Mouse (Mus musculus) testis, postnatal 14 days (tissue): ENCODE data around the gene Ppme1.

Experiments used
- DNase-seq: peaks from one replicate; pipeline ENCODE4 v3.0.0; 2021; ENCODE audit warnings: low spot score

Gene Ppme1

DNA sequence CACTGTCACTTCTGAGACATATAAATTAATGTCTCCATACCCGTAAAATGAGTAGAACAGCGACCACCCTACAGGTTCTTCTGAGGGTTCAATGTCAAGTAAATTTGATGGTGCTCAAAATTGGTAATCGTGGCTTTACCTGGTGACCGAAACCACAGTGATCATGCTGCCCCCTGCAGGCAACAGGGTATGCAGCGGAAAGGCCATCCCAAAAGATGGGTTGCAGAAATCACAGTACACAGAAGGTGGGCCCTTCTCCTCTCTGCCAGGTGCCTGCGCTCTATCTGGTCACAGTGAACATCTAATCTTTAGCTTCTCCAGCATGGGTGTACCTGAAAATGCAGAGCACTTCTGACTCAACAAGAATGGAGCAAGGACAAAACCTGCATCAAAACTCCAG is 46.6 kb downstream of the Ppme1 start:
- DNase-seq, result no peak

- DNase-seq, result no peak
Observed at GRCm38 (mm10) chr7:100323721-100324120, 48.4 kb downstream of the Ppme1 start.

DNA sequence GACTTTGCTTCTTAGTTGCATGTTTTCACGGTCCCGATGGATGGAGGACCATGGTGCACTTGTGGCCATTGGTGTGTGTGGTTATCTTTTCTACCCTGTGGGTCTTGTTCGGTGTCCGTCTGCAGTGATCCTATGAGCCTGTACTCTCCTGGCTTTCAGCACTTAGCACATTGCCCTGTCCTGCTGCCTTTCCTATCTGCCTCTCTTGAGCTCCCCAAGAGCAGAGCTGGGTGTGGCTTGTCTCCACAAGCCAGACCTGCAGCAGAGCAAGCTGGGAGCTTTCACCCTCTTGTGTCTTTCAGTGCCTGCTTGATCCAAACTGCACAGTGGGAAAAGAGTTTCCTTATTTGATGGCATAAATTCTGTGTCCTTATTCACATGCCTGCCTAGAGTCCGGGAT is 54.6 kb downstream of the Ppme1 start:
- no peak for DNase-seq

DNA sequence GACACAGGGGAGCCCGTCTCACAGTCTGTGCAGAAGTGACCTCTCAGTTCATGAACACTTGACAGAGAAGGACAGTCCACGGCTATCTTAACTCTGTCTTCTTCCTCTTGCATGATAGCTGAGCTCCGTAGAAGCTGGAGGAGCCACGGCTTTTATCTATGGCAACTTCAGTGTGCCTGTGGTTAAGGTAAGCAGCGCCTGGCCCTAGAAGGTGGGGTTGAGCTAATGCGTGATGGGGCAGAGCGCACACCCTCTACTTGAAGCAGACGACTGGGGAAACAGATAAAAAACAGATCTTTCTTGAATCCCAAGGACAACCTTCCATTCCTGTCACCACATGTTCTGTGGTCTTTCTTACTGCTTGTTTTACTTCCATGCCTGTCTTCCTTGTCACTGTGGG is 55.2 kb downstream of the Ppme1 start:
- DNase-seq, result no peak

DNA sequence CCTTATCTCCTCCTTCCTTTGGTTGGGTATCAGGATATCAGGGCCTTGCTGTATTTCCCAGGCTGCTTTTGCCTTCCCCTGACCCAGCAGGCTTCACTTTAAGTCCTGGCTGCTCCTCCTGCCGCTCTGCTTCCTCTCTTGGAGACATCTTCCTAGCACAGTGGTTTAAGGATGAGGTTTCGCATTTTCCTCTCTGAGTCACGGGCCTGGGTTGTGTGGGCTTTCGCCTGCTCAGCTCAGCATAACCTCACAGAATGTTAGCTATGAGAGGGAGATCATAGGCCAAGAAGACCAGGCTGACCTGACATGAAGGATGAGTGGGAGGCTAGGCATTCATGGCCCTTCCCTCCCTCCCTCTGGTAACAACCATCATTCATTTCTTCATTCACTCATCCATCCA is 59.4 kb downstream of the Ppme1 start:
- DNase-seq, result no peak

DNA sequence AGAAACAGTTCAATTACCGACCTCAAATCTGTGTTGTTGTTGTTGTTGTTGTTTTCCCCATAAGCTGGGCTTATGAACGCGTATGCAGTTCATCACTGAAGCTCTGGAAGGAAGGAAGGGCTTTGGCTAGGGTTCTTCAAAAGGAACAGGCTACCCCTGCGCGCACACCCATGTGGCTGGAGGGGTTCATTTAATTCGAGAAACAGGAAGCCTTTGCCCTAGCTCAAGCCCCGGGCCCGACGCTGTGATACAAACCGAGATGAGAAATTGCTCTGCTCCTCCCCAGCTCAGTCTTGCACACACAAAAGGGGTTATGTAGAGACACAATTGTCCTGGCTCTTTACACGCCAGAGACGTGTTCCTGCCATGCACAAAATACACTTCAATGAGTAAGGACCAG is 61.8 kb downstream of the Ppme1 start:
- no peak for DNase-seq

DNA sequence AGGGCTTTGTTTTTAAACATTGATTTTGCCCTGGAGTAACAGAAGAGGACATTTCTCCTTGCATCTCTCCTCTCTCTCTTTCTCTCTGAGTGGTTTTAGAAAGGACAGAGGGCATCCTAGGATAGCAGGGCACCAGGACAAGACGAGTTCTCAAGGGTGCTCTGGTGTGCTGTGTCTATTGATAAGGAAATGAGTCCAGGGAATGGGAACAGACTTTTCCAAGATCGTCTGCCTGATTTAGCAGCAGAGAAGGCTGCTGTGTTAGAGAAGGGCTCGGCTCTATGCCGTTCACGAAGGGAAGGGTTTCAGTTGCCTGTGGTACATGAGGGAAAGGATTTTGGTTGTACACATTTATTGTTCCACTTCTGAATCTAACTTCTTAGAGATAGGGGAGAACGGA is 62.4 kb downstream of the Ppme1 start:
- DNase-seq, result no peak

- no peak for DNase-seq
Observed at GRCm38 (mm10) chr7:100309216-100309615, 62.9 kb downstream of the Ppme1 start.

GRCm38 (mm10) chr7:100307872-100308653 is 64.0 kb downstream of the Ppme1 start:
- DNase-seq, result no peak

- DNase-seq, result no peak
Observed at GRCm38 (mm10) chr7:100305894-100306293, 66.2 kb downstream of the Ppme1 start.

GRCm38 (mm10) chr7:100302316-100302715 is 69.8 kb downstream of the Ppme1 start:
- DNase-seq, result peak; percentile 30

DNA sequence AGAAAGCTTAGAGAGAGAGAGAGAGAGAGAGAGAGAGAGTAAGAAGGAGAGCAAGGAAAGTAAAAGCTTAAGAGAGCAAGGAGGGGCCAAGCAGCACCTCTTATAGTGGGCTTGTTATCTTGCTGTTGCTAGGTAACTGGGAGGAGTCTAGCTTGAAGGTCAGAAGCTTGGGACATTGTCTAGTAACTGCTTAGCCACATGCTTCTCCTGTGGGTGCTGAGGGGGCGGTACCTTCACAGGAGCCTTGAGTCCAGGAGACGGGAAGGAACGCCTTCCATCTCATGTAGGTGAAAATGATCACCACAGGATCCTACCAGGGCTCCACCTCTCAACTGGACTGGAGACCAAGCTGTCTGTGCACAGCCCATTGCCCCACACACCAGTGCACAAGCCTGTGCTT is 70.7 kb downstream of the Ppme1 start:
- DNase-seq, result no peak

DNA sequence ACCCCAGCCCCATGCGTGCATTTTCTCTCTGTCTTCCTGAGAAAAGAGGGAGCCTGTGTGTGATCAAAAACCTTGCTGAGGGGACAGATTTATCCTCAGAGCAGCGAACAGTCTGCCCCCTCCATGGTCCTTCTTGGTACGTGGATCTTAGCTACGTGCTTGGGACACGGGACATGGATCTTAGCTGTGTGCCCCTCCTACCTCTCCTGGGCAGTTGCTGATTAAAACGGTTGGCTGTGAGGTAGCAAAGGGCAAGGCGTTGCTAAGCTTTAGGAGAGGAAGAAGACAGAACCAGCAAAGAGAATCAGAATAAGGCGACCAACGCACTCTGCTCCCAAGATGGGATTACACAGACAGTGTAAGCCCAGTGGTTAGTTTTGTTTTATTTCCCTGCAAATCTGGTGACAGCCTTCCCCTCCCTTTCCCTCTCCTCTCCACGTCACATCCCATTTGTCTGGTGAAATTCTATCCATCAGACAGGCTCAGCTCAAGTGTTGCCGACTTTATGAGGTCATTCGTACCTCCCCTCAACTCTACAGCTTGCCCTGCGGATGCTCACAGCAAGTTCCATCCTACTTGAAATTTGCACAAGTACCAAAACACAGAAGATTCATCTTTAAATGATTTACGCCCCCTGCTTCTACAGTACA is 73.1 kb downstream of the Ppme1 start:
- no peak for DNase-seq

GRCm38 (mm10) chr7:100296699-100297098 is 75.4 kb downstream of the Ppme1 start:
- DNase-seq, result no peak

GRCm38 (mm10) chr7:100295745-100296144 is 76.4 kb downstream of the Ppme1 start:
- no peak for DNase-seq

DNA sequence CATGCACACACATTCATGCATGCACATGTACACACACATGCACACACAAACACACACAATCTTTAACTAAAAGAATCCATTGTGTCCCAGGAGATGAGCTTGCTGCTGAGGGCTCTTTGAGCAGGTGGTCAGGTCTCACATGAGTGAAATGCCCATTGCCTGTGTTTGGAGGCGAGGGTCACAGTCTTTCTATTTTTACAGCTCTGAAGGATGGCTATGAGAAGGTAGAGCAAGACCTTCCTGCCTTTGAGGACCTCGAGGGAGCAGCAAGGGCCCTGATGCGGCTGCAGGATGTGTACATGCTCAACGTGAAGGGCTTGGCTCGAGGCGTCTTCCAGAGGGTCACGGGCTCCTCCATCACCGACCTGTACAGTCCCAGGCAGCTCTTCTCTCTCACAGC is 78.6 kb downstream of the Ppme1 start:
- no peak for DNase-seq

DNA sequence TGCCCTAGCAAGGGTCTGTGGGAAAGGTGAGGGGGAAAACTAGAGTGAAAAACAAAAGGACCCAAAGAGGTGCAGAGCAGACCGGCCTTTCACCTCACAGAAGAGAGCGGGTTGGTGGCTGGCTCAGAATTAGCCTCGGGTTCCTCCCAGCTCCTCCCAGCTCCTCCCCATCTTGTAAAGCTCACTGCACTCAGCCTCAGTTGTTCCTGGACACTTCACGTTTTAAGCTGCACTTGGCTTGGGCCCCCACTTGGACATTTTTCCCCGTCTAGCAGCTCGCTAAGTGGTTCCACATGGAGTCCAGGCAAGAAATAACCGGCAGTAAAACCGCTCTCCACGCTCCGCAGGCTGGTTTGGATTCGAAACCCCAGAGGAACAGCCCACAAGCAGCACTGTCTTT is 83.5 kb downstream of the Ppme1 start:
- no peak for DNase-seq

GRCm38 (mm10) chr7:100287748-100288578 is 84.1 kb downstream of the Ppme1 start:
- DNase-seq, result no peak

- peak; percentile 40 for DNase-seq
Observed at GRCm38 (mm10) chr7:100285383-100285782, 86.7 kb downstream of the Ppme1 start, which contains the start of gene P4ha3. P4ha3 (plus strand) TSS chr7:100285520.

DNA sequence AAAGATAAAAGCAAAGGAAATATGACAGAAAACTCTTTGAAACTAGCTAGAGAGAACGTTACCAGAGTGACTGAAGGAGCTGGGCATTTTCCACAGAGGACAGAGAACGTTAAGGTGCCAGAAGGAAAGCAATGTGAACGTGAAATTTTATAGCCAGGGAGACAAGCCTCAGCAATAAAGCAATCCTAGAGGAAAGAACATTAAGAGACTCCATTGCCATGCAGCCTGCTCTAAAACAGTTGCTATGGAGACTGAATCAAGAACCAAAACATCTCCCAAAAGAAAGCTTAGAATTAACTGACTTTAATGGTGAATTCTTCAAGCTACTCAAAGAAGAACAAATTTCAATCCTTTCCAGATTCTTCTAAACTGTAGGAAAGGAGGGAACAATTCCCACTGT is 88.8 kb downstream of the Ppme1 start:
- DNase-seq, result no peak

DNA sequence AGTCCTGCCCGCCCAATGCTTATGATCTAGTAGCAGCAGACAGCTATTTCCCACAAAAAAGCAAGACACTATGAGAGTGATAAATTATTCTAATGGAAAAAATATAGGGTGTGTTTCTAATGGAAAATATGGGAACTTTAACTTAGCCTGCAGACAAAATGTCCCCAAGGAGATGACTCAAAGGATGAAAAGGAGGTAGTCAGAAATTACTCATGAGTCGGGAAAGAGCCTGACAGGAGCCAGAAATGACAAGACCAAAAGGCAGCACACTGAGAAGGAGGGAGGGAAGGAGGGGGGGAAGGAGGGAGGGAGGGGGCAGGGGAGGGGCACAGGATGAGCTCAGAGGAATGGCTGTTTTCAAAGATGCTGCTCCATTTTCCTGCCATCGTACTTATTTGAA is 90.5 kb downstream of the Ppme1 start:
- no peak for DNase-seq

- no peak for DNase-seq
Observed at GRCm38 (mm10) chr7:100279803-100280202, 92.3 kb downstream of the Ppme1 start.
